Mouse (Mus musculus) heart, adult 2 months (tissue): ENCODE results near the gene Hdhd5.

ENCODE experiments used
- CTCF ChIP-seq: fragments of 200-600 bp; IDR thresholded peaks from 2 replicates; pipeline ENCODE4 v1.8.1; 2022; ENCODE audit warnings: antibody characterized with exemption, mild to moderate bottlenecking, moderate library complexity
- EP300 ChIP-seq: fragments of 200-500 bp; IDR thresholded peaks from 2 replicates; pipeline ENCODE4 v1.6.1; 2011; ENCODE audit warnings: low read depth, low read length, control low read depth; ENCODE audit not compliant: insufficient read depth

- no peak for TF ChIP-seq EP300
- no peak for TF ChIP-seq CTCF
Observed at GRCm38 (mm10) chr6:120482756-120483155, 48.4 kb downstream of the Hdhd5 start.
